Mouse (Mus musculus) cerebral cortex, adult 2 months (tissue): ENCODE data around the gene Llgl2.

Experiments
- WGBS: fragments of 180-500 bp; shearing (Covaris S2); methylation state at CpG from one replicate; pipeline ENCODE4 v1.1.7; 2018; 5-methylcytosine and 5-hydroxymethylcytosine counted together

Llgl2 gene

DNA sequence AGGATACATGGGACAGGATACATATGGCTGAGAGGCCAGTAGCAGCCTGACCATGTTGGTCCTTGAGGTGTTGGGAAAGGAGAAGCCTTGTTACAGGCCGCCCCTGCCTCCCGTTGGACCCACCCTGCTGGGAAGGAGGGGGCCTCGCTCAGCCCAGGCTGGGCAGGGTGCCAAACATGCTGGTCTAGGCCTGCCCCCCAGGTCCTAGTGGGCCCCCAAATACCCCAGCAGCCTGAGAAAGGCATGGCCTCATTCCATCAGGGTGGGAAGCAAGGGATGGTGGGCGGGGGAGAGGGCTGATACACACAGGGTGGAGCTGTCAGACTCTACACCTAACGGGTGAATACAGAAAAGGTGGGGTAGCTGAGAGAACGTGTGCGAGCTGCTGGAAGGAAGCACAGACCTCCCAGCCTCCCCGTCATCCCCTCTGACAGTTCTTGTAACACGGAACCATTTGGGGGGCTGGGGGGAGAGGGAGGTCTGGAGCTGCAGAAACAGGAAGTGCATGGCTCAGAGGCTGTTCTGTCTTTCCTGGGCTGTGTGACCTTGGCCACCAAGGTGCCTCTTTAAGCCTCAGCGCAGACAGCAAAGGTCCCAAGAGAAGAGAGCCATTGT, 15.0 kb upstream of the Llgl2 start:
- 46% methylated on average over 10 of the region's 10 CpGs for WGBS

DNA sequence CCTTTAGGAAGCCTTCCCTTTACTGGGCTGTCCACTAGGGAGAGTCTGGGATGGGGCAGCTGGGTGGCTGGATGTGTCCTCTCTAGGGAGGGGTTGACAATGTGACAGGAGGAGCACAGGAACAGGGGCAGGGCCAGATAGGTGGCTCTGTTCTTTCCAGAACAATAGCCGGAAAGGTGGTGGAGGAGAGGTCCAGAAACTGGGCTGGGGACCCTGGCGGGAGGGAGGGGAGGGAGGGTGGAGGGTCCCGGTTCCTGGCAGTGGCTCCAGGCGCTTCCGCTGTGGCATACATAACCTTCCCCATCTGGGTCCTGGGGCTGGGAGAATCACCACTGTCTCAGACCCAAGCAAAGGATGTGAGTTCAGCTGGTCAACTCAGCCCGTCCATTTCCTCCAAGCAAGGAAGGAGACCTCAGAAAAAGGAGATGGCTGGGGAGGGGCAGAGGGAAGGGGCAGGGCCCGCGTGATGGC, 14.5 kb upstream of the Llgl2 start:
- 52% methylated on average over 8 of the region's 8 CpGs for WGBS

DNA sequence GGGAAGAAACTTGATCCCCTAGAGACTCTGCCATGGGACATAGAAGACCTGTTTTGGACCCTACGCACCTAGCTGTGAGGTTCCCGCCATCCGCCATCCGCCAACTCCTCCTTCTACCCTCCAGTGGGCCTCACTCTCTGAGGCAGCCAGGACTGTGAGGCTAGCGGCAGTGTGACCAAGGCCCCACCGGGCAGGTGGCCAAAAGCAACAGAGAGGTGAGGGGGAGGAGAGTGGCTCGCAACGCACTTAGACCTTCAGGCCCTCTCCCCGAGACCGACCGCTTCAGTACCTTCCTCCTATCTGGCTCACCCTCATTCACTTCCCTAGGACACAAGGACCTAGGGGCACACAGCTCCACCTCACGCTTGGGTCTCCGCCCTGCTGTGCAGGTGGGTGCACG, 13.5 kb upstream of the Llgl2 start:
- 64% methylated on average over 14 of the region's 14 CpGs for WGBS

DNA sequence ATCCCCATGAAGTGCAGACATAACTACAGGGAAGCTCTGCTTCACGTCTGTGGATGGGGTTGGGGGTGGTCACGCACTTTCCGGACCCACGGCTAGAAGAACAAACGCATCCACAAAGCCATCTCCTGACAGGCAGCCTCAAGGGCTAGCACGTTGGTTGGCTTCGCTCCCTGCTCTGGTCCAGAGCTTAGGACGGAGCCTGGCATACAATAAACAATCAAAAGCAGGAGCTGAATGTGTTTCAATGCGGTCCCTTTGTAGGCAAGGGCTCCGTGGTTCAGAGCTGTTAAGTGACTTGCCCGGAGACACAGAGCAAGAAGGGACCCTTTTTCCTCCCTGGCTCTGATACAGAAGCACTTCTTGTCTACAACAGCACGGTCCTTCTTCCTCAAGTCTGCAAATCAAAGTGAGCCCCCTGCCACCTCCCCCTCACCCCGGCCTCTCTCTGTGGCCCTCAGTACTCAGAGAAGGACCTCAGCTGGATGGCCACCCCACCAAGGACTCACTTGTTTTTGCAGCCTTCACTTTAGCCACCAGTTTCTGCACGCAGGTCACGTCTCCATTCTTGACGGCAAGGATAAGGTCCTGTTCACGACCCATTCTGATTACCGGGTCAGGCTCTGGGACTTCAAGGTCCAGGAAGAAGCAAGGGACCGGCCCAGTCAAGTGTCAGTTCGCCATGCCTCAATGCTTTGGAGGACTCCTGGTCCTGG, 12.3 kb upstream of the Llgl2 start:
- WGBS: 60% methylated on average over 20 of the region's 20 CpGs

DNA sequence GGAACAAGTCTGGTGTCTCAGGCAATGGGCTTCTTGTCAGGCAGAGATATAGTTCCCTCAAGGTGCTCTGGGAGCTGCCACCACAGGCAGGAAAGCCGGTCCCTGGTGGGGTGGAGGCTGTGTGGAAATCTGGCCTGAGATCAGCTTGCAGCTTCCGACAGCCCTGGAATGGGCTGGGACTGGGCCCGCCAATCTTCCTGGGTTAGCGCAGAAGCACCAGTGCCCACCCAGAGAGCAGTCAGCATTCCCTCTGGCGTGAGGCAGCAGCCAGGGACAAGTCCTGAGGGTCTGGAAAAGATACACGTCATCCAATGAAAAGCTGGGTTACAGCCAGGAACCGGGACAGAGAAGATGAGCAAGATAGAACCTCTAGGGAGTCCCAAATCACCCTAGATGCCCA, 11.8 kb upstream of the Llgl2 start:
- 42% methylated on average over 7 of the region's 7 CpGs for WGBS

DNA sequence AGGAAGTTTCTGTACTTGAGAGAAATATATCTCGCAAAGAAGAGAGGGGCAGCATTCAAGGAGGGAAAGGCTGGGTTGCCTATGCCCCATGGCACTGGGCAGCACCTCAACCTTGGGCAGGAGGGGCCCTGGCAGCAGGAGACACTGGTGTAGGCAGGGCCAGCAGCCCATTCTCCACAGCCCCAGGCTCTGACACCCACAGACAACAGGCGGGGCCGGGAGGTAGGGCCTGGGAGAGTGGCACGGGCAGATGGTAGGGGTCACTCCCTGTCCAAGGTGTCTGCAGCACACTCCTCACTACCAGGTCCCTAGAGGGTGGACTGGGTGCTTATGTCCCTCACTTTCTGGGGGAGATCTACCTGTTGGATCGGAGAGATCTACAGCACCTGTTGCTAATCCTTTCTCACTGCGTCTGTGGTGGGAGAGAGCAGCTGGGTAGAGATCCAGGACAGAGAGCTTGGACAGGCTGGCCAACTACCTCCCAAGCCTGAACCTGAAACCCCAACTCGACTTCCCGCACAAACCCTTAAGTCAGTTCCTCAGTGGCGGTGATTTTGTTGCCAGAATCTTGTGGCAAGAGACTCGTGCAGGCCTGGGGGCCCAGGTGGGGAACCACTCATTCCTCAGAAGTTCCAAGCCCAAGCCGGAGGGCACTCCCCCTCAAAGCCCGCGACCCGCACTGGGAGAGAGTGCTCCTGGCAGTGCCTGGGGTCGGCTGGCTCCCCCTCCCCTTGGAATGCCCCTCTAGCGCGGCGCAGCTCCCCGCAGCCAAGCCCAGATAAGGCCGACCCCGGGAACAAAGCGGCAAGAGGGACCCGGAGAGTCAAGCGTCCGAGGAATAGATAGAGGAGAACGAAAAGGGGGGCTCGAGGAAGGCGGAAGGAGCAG, 11.1 kb upstream of the Llgl2 start:
- WGBS: 6% methylated on average over 28 of the region's 28 CpGs

DNA sequence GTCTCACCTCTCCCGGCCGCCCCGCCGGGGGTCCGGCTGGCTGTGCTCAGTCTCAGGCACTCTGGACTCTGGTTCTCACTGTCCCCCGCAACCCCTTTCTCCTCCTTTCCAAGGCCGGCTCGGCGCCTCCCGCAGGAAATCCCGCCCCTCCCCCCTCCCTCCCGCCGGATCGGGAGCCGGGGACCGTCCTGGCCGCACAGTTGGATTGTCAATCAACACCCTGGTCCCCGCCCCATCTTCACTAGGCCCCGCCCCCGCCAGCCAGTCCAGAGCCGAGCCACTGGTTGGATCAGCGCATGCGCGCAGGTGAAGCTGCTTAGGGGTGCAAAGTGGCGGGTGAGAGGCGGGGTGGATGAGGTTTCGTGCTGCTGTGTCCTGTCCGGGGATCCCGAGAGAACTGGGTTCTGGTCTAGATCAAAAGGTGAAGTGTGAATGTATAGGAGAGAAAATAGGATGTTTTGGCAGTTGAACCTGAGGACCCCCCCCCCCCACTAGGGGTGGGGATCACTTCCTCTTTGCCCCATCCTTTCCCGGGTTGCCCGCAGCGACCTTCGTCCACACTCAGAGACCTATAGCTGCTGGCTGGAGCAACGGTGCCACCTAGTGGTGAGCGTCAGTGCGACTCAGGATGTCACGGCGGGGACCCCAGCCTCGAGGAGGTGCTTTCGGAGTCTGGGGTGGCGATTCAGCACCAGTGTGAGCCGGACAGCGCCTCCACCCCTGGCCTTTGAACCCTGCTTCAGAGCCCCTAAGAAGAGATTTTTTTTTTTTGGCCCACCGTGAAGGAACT, 10.1 kb upstream of the Llgl2 start, which contains the start of gene Caskin2:
TSS of gene Caskin2 (minus strand) at position 133 of the 790 bp plus-strand sequence.
- under 1% methylated on average over 42 of the region's 44 CpGs for WGBS

DNA sequence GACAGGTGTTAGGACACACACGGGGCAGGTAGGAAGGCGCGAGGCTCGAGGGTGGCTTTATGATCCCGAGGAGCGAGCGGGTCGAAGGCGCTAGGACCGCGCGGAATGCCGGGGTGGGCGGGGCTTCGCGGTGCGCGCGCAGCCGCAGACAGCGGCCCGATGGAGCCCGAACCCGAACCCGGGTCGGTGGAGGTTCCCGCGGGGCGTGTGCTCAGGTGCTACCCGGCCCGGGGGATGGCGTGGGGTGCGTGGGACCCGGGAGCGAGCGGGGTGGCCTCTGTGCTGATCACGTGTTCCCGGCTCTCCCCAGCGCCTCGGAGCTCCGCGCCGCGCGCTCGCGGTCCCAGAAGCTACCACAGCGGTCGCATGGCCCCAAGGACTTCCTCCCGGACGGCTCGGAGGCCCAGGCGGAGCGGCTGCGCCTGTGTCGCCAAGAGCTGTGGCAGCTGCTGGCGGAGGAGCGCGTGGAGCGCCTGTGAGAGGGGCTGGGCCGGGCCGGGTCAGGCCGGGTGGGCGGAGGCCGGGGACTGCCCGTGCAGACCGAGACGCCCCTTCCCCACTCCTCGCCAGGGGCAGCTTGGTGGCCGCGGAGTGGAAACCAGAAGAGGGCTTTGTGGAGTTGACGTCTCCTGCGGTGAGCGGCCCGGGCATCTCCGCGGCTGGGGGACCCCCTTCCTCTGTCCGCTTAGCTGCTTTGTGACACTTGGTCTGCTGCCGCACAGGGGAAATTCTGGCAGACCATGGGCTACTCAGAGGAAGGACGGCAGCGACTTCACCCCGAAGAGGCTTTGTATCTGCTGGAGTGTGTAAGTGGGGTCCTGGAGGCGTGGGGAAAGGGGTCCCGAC, 9.0 kb upstream of the Llgl2 start, which contains the start of gene Tsen54:
TSS of gene Tsen54 (plus strand) at position 120 of the 846 bp plus-strand sequence.
- WGBS: 1% methylated on average over 84 of the region's 84 CpGs

DNA sequence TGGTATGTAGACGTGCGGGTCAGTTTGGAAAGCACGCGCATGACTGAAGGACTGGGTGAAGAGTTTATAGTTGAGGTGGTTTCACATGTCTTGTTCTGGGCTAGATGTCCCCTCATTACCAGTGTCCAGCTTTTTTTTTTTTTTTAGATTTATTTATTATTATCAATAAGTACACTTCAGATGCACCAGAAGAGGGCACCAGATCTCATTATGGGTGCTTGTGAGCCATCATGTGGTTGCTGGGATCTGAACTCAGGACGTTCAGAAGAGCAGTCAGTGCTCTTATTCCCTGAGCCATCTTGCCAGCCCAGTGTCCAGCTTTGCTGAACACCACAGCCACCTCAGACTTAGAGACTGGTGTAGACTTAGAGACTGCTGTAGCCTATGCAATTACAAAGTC, 6.5 kb upstream of the Llgl2 start:
- WGBS: 85% methylated on average over 5 of the region's 5 CpGs

DNA sequence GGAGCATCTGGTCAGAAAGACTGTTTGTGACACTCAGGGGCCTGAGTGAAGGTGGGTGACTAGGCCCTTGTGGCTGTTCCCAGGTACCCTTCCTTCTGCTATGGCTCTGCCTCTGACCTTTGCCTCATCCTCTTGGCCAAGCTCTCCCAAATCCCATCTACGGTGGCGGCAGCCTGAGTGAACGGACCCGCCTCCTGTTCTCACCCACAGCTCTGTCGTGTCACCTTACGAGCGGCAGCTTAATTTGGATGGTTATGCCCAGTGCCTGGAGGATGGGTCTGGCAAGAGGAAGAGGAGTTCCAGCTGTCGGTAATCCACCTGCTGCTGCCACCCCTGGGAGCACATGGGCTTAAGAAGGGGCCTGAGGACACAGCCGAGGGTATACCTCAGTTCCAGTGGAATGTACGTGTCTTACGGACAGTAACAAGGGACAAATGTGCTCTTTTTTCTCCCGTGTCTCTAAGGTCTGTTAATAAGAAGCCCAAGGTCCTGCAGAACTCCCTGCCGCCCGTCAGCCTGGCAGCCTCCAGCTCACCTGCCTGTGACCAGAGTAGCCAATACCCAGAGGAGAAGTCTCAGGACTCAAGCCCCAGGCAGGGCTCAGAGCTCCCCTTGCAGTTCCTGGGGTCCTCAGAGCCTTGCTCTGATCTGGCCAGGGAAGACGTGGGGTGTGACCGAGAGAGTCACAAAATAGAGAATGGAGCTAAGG, 3.8 kb upstream of the Llgl2 start:
- WGBS: 82% methylated on average over 16 of the region's 16 CpGs

DNA sequence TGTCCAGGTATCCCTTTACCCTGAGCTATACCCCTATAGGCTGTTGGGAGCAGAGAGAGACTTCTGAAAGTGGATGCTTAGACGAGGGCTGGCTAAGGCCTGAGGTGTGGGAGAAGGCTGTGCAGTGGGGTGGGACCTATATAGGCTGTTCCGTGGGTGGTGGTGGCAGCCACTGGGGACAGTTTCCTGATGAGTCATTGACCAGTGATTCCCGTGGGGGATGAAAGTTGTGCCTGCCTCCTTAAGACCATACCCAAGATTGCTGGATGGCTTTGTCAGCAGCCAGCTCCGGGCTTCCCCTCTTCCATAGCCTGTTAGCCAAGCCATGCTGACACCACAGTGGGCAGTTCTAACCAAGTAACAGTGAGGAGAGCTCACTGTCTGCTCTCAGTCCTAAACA, 2.8 kb upstream of the Llgl2 start:
- 43% methylated on average over 4 of the region's 4 CpGs for WGBS

DNA sequence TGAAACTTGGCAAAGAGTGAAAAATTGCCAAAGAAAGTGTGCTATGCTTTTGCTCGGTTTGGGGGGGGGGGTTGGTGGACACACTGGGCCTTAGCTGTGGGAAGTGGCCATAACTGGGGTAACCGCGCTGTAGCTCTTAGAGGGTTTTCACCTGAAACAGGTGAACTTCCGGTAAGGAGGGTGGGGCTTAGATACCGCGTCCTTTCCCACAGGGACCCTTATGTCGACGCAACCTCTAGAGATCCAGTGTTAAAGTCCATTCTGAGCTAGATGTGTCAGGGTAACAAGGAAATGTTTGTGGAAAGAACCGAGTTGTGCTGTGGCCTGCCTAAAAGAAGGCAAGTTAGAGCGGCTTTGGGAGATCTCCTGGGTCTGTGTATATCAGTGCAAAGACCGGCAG, 964 bp downstream of the Llgl2 start:
- 38% methylated on average over 11 of the region's 11 CpGs for WGBS

DNA sequence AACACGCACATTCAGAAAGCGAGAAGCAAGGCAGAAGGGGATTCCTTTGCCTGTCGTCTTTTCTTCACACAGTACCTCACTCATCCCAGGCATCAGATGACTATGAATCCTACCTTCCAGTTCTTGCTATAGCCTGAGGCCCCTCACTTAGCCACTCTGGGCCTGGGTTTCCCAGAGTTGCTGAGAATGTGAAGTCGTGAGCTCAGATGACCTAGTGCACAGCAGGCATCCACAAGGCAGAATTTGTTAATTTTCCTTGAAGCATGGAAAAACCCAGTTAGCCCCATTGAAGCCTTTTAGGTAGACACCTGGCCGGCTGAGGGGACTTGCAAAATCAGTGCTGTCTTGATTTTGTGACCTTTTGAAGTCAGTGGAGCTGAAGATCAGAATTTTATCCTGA, 2.6 kb downstream of the Llgl2 start:
- WGBS: 78% methylated on average over 5 of the region's 5 CpGs

DNA sequence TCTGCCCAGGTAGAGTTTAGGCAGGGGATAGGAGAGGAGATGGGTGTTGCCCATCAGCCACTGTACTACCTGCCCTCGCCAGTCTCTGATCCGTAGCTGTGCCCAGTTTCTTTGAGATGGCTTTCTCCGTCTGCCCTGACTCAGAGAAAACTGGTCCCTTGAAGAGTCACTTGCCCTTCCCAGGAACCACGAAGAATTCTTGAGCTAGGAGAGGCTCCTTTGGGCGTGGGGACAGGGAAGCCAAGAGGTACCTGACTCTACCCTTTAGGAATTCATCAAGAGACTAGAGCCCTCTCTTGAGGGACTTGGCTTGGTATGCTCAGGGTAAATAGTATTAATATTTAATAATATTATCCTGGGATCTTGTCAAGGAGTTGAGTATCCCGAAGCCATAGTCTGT, 3.8 kb downstream of the Llgl2 start:
- 93% methylated on average over 6 of the region's 6 CpGs for WGBS

DNA sequence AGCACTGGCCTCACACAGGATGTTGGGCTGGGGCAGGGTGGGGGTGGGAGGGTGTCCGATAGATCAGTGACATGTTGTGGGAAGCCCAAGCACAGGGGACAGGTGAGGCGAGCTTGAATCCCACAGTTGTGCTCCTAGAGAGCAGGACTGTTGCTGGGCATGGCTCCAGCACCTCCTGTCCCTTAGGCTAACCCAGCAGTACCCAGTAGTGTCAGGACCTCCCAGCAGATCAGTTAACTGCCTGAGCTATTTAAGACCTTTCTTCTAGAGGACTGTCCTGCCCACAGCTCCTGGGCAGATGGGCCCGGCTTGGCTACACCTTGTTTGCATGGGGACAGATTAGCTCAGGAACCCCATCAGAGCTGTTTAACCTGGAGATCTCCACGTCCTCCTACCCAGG, 5.2 kb downstream of the Llgl2 start:
- 78% methylated on average over 4 of the region's 4 CpGs for WGBS

DNA sequence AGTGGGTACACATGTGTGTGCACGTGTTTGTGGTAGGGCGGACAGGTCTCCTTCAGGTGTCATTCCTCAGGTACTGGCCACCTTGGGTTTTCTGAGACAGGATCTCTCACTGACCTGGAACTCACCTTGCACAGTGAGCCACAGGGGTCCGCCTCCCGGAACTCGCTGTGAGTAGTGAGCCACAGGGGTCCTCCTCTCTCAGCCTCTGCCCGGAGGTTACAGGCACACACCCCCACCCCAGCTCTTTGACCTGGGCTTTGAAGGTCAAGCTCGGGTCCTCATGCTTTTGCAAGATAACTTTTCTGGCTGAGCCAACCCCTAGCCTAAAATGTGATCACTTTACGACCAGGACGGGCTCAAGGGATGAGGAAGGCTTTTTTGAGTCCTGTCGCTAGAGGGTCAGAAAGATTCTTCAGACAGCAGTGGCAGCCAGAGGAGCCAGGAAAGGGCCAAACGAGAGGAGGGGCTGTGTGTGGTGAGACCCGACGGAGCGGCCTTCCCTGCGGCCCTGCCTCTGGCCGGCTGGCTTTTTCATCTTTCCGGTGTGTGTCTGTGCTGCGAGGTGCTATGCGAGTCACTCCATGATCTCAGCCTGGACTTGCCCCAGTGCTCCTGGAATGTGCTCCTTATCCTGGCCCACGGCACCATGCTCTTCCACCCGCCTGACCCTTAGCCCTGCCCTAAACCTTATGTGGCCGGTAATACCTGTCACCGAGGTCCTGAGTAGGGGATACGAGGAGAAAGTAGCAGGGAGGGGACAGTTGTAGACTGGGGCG, 6.9 kb downstream of the Llgl2 start:
- 50% methylated on average over 25 of the region's 25 CpGs for whole genome bisulfite sequencing

DNA sequence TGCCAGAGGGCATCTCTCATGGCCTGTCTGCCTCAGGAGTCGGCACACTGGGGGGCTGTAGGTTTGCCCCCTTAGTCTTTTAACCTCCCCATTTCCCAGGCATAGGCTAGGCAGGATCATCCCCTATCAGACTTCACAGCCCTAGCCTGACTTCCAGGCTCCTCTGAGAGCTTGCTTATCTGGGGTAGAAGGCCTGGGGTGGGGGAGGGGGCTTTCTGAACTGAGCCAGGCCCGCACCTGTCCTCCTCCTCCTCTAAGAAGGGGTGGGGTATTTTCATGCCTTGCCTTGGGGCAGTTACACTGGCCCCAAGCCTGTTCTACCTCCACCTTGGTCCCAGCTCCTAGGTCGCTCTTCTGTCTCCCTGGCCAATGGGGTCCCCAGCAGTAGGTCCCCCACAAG, 7.7 kb downstream of the Llgl2 start:
- WGBS: 69% methylated on average over 3 of the region's 3 CpGs

DNA sequence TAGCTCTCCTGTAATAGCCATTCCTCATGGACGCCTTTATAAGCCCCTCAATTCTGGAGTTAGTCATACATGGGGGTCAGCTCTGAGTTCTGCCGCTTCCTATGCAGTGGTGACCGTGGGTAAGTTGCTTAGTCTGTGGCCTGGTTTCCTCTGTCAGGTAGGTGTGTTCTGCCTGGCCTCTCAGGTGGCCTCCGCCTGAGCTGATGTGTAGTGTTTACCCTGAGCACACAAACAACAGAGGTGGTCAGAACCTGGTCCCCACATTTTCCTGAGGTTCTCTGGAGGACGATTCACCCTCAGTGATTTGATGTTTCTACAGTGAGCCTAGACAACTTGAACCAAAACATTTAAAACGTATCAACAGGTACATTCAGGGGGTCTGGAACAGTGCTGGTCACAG, 8.2 kb downstream of the Llgl2 start:
- 86% methylated on average over 6 of the region's 6 CpGs for WGBS

DNA sequence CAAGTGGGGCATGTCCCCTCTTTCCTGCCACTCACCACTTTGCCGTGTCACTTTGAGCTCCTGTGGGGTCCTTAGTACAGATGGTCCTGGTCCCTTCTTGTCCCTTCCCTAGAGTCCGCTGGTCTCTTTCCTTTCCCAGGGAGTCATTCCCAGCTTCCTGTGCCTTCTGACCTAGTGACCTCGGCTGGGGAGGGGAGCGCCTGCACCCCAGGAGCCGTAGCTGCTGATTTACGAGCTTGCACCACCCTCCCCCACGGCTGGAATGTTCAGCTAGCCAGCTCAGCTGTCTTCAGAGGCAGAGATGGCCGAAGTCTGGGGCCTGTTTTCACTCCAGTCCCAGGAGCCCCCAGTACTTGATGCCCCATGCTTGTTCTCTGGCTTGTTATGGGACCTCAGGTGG, 8.7 kb downstream of the Llgl2 start:
- WGBS: 57% methylated on average over 8 of the region's 8 CpGs
